Mouse (Mus musculus): ENCODE data around the gene Faap100. TPM values are rescaled to one million over a fixed set of nuclear protein-coding genes. Genes with fewer than 3 reads are reported as not detected.
A peak's percentile ranks its signal among the peaks of the same experiment; 100 is the strongest.
"Not testable (repeated sequence)": the region's sequence is repeated elsewhere in the genome, so short reads cannot be mapped to it uniquely, and the experiment has no call there.

The Faap100 gene
- total RNA-seq (2021), result 10 to 100 TPM; 19.5 to 26.4 TPM
- long read RNA-seq, experiment 1, transcript Faap100-204 (9 exons, 3,766 nt), result minor isoform, 5 of 70 reads
- long read RNA-seq, experiment 1, transcript Faap100-201 (10 exons, 3,193 nt), result major isoform, 35 of 70 reads
- long read RNA-seq, experiment 1, partial matches to known transcripts, result 16 of 70 reads
- long read RNA-seq, experiment 1, other reads (novel, unspliced or antisense), result 11 of 70 reads
- long read RNA-seq, experiment 2, transcript Faap100-201 (10 exons, 3,193 nt), result major isoform, 20 of 37 reads
- long read RNA-seq, experiment 2, partial matches to known transcripts, result 8 of 37 reads
- long read RNA-seq, experiment 2, other reads (novel, unspliced or antisense), result 5 of 37 reads

- peak; percentile 94 for DNase-seq
These were observed at the start of gene Faap100 for GRCm38 (mm10) chr11:120378611-120379540. Faap100 (minus strand) TSS chr11:120378764.

GRCm38 (mm10) chr11:120426727-120427126, 48.2 kb upstream of the Faap100 start:
- no peak for DNase-seq

DNA sequence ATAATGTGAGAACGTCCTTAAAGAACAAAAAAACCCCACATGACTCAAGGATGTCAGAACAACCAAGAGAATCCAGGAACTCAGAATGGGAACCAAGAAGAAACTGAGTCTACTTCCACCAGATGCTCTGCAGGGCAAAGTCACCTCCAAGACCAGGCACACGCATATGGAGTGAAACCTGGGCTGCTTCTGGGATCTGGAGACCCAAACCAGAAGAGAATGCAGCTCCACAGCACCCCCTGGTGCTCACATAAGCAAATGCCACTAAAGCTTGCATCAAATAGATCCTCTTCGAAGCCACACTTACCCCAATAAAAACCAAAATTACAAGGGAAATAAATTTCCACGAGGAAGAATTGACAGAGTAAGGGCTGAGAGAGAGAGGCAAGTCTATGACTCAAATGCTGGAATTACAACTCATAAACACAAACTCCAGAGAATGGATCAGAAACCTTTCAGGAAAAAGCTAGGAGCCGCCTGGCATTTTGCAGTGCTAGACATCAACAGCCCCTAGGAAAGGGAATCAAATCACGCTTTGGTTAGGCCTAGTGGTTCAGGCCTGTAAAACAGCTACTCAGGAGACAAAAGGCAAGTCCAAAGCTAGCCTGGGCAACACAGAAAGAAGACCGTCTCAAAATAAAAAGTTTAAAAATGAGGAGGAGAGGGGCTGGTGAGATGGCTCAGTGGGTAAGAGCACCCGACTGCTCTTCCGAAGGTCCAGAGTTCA, 45.2 kb upstream of the Faap100 start:
- DNase-seq, result peak; percentile 81

DNA sequence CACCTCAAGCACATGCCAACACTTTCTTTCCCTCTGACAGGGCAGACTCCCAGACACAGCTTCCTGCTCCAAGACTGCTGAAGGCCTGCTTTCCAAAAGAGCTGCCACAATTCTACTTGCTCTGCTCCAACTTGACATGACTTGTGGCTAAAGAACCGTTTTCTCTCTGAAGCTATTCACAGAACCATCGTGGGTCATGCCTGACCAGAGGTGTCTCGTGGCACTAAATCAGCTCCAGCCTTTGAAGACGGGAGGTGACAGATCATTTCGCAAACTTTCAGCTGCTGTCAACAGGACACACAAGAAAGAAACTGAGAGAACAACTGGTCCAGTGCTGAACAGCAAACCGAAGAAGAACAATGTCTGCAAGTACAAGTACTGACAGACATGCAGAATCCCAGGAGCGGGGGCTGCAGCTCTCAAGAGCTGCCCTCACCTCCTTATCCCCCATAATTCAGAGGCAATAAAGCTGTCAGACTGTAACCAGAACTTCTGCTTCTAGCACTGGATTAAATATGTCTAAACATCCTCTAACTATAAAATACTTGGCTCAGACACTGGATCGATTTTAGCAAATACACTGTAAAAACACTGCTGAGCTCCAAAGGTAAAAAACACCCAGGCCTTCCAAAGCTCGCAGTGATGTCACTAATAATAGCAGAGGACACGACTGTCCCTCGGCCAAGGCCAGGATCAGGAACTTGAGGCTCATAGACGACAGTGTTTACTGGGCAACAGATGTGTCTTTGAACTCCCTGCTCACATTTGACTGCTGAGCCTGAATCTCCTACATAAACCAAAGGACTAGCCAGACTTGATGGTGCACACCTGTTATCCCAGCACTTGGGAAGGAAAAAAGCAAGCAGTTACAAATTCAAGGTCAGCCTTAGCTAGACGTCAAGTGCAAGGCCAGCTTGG, 44.3 kb upstream of the Faap100 start:
- DNase-seq, result peak; percentile 23

DNA sequence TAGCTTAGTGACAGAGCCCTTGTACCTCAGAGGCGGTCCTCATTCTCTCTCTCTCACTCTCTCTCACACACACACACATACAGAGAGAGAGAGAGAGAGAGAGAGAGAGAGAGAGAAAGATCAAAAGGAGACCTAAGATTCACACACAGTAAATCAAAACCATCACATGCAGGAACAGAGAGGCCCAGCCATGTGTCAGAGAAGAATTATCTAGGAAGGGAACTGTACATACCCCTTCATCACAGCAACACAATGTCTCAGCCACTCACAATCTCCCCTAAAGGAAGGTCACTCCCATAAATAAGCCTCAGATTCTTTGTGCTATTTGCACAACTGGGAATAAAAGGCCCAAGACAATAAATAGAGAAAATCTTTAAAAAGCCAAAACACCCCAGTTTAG, 40.0 kb upstream of the Faap100 start:
- DNase-seq, result no peak

DNA sequence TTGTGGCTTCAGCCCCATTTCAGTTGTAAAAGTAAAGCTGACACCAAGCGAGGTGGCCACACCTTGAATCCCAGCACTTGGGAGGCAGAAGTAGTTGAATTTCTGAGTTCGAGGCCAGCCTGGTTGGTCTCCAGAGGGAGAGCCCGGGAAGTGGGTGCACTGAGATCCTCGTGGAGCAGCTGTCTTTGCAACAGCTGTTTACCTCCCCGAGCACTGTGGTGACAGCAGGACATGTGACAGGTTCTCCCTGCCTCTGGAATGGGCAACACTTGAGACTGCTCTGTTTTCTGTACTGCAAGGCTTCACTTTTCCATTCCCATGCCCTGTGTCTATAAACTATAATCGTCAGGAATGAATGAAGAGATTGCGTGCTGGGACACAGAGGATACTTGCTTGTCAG, 39.3 kb upstream of the Faap100 start:
- no peak for DNase-seq

DNA sequence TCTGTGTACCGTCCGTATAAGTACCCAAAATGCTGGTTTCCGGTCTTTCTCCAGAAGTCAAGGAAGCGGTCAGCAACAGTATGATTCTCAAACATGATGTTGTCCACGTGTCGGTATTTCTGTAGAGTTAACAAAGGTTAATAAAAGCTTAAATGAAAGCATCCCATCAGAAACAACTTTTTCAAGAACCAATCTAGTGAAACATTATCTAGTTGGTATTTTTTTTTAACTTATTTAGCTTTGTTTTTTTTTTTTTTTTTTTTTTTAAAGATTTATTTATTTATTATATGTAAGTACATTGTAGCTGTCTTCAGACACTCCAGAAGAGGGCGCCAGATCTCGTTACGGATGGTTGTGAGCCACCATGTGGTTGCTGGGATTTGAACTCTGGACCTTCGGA, 35.1 kb upstream of the Faap100 start:
- not testable (repeated sequence) for DNase-seq

- DNase-seq, result no peak
These were observed 27.9 kb upstream of the Faap100 start for GRCm38 (mm10) chr11:120406445-120406844.

GRCm38 (mm10) chr11:120405867-120406266, 27.3 kb upstream of the Faap100 start:
- DNase-seq, result no peak

DNA sequence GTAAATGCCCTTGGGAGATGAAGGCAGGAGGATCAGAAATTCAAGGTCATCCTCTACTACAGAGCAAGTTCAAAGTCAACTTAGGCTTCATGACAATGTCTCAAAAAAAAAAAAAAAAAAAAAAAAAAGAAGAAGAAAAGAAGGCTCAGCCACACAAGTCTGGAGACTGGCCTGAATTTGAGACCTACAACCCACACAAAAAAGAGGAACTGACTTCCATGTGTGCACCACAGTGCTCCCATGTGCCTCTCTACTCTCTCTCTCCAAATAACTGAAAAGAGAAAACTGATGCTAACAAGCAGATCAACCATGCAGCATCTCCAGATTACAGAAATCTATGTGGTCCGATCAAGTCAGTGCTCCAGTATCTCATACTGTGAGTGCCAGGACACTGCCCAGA, 26.2 kb upstream of the Faap100 start:
- no peak for DNase-seq

- DNase-seq, result no peak
These were observed 20.8 kb upstream of the Faap100 start for GRCm38 (mm10) chr11:120399319-120399718.

GRCm38 (mm10) chr11:120397602-120398001, 19.0 kb upstream of the Faap100 start:
- DNase-seq, result no peak

DNA sequence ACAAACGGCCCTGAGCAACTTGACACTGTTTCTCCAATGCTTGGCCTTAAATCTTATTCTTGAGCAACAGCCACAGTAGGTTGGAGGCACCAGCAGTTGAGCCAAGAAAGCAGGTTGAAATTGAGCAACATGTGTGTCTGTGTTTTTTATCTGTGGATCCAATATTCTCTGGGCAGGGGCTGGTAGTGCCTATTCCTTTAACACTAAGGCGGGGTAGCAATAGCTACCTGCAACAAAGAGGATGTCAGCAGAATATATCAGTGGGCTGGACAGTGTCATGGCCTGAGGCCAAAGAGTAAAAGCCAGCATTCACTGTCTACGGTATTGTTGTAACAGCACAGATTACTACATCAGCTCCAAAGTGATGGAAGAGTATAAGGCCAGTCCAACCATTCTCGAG, 17.1 kb upstream of the Faap100 start:
- peak; percentile 32 for DNase-seq

GRCm38 (mm10) chr11:120388580-120388979, 10.0 kb upstream of the Faap100 start:
- DNase-seq, result no peak

GRCm38 (mm10) chr11:120387157-120387556, 8.6 kb upstream of the Faap100 start:
- DNase-seq, result peak; percentile 77

- DNase-seq, result no peak
These were observed 8.1 kb upstream of the Faap100 start for GRCm38 (mm10) chr11:120386632-120387031.

DNA sequence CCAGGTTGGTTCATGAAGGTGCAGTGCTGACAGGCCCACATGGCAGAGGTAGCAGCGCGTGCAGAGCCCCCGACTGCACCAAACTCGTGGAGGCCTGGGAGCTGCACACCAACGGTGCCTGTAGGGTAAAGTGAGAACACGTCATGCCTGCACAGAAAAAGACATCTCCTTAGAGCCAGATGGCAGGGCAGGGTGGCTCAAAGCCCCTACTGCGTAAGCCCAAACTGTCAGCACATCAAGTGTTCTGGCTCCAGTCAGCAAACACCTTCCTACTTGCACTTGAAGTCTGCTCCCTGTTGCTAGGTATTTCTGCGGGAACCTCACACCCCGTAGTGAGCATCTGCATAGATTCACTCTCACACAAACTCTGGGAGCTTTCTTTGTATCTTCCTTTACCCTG, 3.9 kb upstream of the Faap100 start:
- no peak for DNase-seq

- peak; percentile 11 for DNase-seq
These were observed 2.6 kb upstream of the Faap100 start for GRCm38 (mm10) chr11:120381157-120381556.

DNA sequence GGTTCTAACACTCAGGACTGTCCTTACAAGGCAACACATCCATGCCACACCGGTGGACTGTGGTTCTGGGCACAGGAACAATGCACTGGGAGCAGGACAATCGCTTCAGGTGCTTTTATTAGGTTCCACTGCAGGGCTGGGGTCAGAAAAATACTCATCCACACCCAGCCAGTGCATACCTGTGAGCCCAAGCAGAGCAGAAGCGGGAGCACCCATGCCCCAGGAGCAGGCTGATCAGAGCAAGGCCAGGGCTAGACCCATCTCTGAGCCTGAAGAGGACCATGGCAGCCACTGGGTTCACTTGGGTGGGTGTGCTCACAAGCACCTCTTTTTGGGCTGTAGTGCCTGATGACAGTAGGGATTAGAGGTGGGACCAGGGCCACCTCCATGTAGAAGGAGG, 1.7 kb upstream of the Faap100 start:
- DNase-seq, result peak; percentile 2

GRCm38 (mm10) chr11:120378031-120378610, 443 bp downstream of the Faap100 start:
- peak; percentile 56 for DNase-seq

GRCm38 (mm10) chr11:120377337-120377736, 1.2 kb downstream of the Faap100 start:
- DNase-seq, result no peak

Measured in adrenal gland, postnatal 10 days (tissue).